Mouse (Mus musculus) retina, adult 2 months (tissue): Measurements from ENCODE around the gene Ackr3.

ENCODE experiments used
- DNase-seq: peaks from one replicate; pipeline ENCODE4 v3.0.0-alpha.2; 2012; ENCODE audit warnings: low read depth, low spot score

The Ackr3 gene

GRCm38 (mm10) chr1:90228323-90228697 is 24.5 kb downstream of the Ackr3 start:
- DNase-seq = no peak

DNA sequence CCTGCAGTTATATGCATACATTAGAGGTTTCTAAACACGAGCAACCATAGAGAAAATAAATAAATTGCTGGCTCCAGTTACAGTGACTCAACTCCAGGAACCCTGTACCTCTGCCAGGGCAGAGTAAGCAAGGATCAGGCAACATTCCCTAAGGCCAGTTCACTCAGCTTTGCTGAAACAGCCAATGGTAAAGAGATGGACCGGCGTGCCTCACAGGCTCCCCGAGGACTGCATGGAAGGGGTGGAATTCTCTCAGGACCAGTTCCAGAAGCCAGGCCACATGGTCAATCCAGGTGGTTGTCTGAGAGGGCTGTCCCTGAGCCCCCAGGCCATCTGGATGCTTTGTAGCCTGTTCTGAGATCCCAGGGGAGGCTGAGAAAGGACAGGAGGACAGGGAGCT is 26.8 kb downstream of the Ackr3 start:
- DNase-seq = no peak

DNA sequence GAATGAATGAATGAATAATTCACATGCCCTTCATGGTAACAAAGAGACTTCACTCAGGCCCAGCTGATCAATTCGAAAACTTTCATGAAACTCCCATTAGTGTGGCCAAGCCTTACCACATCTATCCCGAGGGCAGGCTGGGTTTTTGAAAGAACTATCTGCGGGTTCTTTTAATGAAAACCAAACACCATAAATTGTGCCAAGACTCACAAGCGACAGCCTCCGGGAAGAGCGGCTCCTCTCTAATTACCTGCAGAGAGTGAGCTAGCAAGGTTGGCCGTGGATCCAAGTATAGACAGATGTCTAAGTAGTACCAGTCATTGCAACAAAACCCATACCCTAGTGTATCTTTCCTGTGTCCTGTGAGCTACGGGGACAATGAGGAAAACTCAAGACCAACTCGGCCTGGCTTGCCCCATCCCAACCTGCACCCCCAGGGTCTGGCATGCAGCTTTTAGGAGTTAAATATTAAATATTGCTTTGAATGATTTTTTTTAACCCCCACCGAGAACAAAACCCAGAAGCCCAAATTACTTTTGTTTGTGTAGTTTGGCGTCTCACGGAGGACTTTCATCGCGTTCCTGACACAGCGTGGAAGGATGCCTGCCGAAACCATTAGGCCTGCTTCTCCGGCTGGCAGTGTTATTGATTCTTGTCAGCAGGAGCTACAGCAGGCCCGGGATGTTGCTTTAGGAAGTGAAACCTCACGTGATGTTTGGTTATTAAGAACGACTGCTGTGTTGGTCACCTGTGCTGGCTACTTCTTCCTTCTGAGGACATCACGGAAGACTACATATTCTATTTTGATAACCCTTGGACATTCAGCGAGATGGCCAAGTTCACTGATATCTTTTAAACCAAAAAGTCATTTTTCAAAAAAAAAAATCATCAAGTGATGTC is 28.1 kb downstream of the Ackr3 start:
- no peak for DNase-seq

DNA sequence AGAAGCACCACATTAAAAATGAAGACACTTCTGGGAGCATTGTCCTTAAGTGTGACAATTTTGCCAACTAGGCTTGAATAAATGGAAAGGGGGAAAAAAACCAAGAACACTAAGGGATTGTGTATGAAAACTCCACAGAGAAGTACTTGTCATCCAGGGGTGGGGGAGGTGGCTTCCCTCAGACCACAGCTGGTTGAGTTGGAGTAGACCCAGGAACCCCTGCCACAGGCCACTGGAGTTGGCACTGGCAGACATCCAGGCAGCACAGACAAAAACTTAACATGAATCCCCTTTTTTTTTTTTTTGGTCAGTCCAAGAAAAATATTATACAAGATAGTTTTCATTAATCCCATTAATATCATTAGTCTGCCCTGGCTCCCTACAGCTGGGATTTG is 28.7 kb downstream of the Ackr3 start:
- DNase-seq = no peak

GRCm38 (mm10) chr1:90234620-90235054 is 30.9 kb downstream of the Ackr3 start:
- DNase-seq = no peak

GRCm38 (mm10) chr1:90236640-90237039 is 32.9 kb downstream of the Ackr3 start:
- no peak for DNase-seq

- no peak for DNase-seq
Observed at GRCm38 (mm10) chr1:90238095-90238888, 34.5 kb downstream of the Ackr3 start.

GRCm38 (mm10) chr1:90239336-90240225 is 35.8 kb downstream of the Ackr3 start:
- no peak for DNase-seq

GRCm38 (mm10) chr1:90240287-90240686 is 36.5 kb downstream of the Ackr3 start:
- no peak for DNase-seq

- no peak for DNase-seq
Observed at GRCm38 (mm10) chr1:90242444-90242989, 38.7 kb downstream of the Ackr3 start.

GRCm38 (mm10) chr1:90244537-90244936 is 40.8 kb downstream of the Ackr3 start:
- no peak for DNase-seq

- no peak for DNase-seq
Observed at GRCm38 (mm10) chr1:90245533-90245932, 41.8 kb downstream of the Ackr3 start.

DNA sequence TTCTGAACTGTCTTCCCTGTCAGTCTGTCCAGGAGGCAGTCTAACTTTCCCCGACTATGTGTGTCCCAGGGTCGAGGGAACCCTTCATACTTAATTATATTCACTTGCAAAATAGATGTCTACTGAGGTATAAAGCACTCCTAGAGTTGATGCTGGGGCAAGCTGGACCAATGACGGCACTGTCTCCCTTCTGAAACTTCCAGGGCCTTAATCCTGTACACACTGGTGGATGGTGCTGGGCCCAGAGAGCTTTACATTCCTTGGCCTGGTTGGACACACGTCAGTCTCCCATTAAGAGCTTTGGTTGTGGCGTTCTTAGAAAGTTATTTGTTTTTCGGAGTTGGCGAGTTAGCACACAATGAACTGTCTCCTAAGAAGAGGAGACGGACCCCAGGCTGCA is 42.3 kb downstream of the Ackr3 start:
- DNase-seq = no peak

DNA sequence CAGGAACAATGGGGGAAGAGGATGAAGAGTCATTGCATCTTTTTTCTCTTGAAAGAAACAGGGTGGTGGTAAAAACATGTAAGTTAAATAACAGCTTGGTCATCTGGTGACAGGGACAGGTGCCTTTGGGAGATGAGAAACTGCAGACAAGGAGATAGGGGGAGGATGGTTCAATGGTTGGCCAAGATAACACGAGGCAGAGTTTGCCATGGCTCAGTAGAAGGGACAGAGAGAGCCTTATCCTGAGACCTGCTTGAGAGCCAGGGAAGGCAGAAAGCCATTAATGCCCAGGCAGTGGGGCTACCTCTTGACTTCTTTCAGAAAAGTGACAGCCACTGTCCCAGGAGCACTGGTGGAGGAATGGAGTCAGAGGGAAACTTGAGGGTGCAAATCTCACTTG is 43.0 kb downstream of the Ackr3 start:
- no peak for DNase-seq

DNA sequence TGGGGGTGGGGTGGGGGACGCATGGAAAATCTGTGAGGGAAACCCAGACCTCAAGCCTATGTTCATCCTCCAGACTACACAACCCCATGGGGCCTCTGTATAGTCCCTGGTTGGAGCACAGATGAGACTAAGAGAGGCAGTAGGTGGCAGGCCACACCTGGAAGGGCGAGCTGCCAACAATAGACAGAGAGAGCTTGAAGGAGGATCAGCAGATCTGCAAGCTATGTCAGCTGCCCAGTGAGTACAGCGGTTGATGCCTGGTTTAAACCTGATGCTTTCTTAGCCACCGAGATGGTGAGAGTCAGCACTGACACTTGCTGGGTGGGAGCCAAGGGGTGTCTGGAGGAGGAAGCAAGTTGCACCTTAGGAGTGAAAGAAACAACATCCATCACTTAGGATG is 43.5 kb downstream of the Ackr3 start:
- DNase-seq = no peak

GRCm38 (mm10) chr1:90247756-90248541 is 44.2 kb downstream of the Ackr3 start:
- no peak for DNase-seq

DNA sequence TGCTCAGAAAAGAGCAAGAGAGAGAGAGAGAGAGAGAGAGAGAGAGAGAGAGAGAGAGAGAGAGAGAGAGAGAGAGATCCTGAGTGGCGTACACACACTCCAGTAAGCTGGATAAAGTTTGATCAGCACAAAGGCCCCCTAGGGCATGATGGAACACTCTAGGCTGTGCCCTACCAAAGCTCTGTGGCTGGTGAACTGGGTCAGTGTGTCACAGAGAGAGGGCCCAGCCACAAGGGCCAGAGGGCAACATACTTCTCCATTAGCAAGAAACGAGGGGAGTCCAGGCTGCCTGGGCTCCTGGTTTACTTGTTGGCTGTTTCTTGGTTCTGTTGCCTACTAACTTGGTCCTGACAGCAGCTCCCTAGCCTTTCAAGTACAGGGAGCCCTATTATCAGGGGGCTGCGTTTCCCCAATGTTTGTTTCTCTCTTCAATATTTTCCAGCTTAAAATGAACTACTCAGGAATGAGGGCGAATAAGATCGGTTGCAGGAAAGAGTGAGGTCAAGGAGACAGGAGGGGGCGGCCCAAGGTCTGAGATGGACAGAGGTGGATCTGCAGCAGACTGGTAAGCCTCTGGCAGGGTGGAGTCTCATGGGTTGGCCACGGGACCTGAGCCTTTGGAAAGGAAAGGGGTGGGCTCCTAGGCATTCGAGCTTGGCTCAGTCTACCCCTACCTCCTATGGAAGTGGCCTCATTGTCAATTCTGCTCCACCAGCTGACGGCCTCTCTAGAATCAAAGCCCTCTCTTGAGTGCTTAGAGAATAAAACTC is 45.4 kb downstream of the Ackr3 start:
- DNase-seq = no peak

- no peak for DNase-seq
Observed at GRCm38 (mm10) chr1:90250419-90250818, 46.6 kb downstream of the Ackr3 start.

DNA sequence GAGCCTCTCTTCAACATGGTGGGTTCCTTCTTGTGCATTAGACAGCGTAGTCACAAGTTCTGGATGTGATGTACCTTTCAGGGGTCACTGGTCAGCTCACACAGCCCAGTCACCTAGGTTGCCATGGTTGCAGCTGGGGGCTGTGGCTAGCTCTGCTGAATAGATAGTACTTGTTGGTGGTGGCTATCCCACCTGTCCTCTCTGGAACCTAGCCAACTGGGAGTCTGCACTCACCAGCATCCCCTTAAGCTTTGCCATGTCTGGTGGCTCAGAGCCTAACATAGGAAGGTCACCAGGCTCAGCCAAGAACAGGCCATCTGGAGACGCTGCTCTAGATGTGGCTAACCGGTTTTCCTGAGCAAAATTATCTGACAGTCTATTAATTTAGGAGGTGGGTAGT is 47.4 kb downstream of the Ackr3 start:
- DNase-seq = no peak

- no peak for DNase-seq
Observed at GRCm38 (mm10) chr1:90253465-90253864, 49.7 kb downstream of the Ackr3 start.
